Mouse (Mus musculus): ENCODE measurements at regions not wholly inside any gene's neighbourhood (a gene's known extent, or its start where the extent isn't known, plus 50 kb on each side); places are given as distances from the start of the nearest gene placed in this dataset.

- TF ChIP-seq CTCF (IDR thresholded peaks at IDR 0.05; ENCODE audit: extremely low read depth, insufficient read depth, insufficient read length, insufficient replicate concordance) = no peak
- no peak for TF ChIP-seq POLR2A (IDR thresholded peaks at IDR 0.05; ENCODE audit: low read depth, low read length)
These were observed 403.8 kb upstream of the Slc30a5 start for GRCm38 (mm10) chr13:101237035-101237434.

All from spleen, adult 2 months (tissue).